Mouse (Mus musculus) cerebellum, adult (tissue): Measurements from ENCODE around the gene Col17a1.

Source experiments
- ATAC-seq: cut with Nextera tagmentation; 2 replicates; pipeline ENCODE4 v1.9.2; 2017; ENCODE audit warnings: mild to moderate bottlenecking, moderate library complexity, mixed read lengths; ENCODE audit not compliant: insufficient number of reproducible peaks, low FRiP score, low TSS enrichment

The Col17a1 gene

GRCm38 (mm10) chr19:47674419-47674818 is 17.5 kb downstream of the Col17a1 start:
- ATAC-seq = no peak

- peak; percentile 83 for ATAC-seq
Observed at GRCm38 (mm10) chr19:47668399-47668798, 23.5 kb downstream of the Col17a1 start.

GRCm38 (mm10) chr19:47667601-47668000 is 24.3 kb downstream of the Col17a1 start:
- ATAC-seq = no peak

GRCm38 (mm10) chr19:47659765-47660408 is 32.0 kb downstream of the Col17a1 start:
- ATAC-seq = no peak

GRCm38 (mm10) chr19:47658914-47659535 is 32.9 kb downstream of the Col17a1 start:
- ATAC-seq = 0 out of 2 replicates have a peak, but pooled peaks have one; percentile 59

GRCm38 (mm10) chr19:47654896-47655295 is 37.0 kb downstream of the Col17a1 start:
- no peak for ATAC-seq

GRCm38 (mm10) chr19:47653173-47653572 is 38.7 kb downstream of the Col17a1 start:
- no peak for ATAC-seq

GRCm38 (mm10) chr19:47652255-47652654 is 39.6 kb downstream of the Col17a1 start:
- ATAC-seq = no peak

GRCm38 (mm10) chr19:47651160-47651480 is 40.8 kb downstream of the Col17a1 start:
- ATAC-seq = no peak

- no peak for ATAC-seq
Observed at GRCm38 (mm10) chr19:47650366-47651159, 41.3 kb downstream of the Col17a1 start.

- ATAC-seq = no peak
Observed at GRCm38 (mm10) chr19:47649071-47649470, 42.8 kb downstream of the Col17a1 start.

- ATAC-seq = no peak
Observed at GRCm38 (mm10) chr19:47646508-47647120, 45.3 kb downstream of the Col17a1 start.

- ATAC-seq = 0 out of 2 replicates have a peak, but pooled peaks have one; percentile 47
Observed at GRCm38 (mm10) chr19:47645583-47645982, 46.3 kb downstream of the Col17a1 start.

GRCm38 (mm10) chr19:47643910-47644309 is 48.0 kb downstream of the Col17a1 start:
- no peak for ATAC-seq

- ATAC-seq = no peak
Observed at GRCm38 (mm10) chr19:47635380-47635779, 56.5 kb downstream of the Col17a1 start.

GRCm38 (mm10) chr19:47631799-47632198 is 60.1 kb downstream of the Col17a1 start:
- no peak for ATAC-seq

- no peak for ATAC-seq
Observed at GRCm38 (mm10) chr19:47630381-47630780, 61.5 kb downstream of the Col17a1 start.

- no peak for ATAC-seq
Observed at GRCm38 (mm10) chr19:47629068-47629467, 62.8 kb downstream of the Col17a1 start.

- no peak for ATAC-seq
Observed at GRCm38 (mm10) chr19:47627450-47627849, 64.4 kb downstream of the Col17a1 start.

- ATAC-seq = no peak
Observed at GRCm38 (mm10) chr19:47624940-47625711, 66.8 kb downstream of the Col17a1 start.
